Mouse (Mus musculus) layer of hippocampus, adult 6 months (tissue): ENCODE measurements around the gene BC061237. TPM values are rescaled to one million over a fixed set of nuclear protein-coding genes. Genes with fewer than 3 reads are reported as not detected.

ENCODE experiments used
- long read RNA-seq, 2 experiments: library from polyadenylated mRNA; unstranded; transcript quantifications; one replicate each; pipeline ENCODE4 v2.0.0; 2019 to 2020
- polyA plus RNA-seq: library from polyadenylated mRNA; unstranded; fragments of <200 nt; fragmentation: Nextera tagmentation; gene quantifications from 2 replicates; pipeline ENCODE4 v1.2.3, GENCODE M21; 2021

BC061237 gene
- polyA plus RNA-seq, result not detected in 2 replicates
- long read RNA-seq, experiment 1, result 0 reads
- long read RNA-seq, experiment 2, result 0 reads

DNA sequence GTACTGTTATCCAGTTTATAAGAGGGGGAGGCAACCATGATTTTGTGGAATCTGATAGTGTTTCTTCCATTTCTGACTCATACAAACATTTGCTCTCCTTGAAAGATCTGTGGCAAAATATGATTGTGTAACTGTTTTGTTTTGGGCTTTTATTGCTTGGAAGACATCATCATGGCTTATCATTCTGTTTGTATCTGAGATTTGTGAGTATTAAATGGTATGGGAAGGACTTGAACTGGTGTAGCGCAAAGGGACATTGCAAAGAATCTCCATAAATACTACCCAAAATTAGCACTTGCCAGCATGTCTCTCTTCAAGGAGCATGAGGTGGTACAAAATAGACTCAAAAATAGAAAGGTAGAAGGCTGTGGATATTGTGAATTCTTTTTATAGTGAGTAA, at the start of gene BC061237:
Gene BC061237, plus strand, starts transcription at position 301 of the 400 bp plus-strand sequence.

GRCm38 (mm10) chr14:44517976-44518375, 25.7 kb downstream of the BC061237 start, which contains the start of gene Gm17093:
Gene Gm17093 (plus strand): TSS chr14:44518276.

Other genes with a start within 250 kb of the BC061237 start
- gene Gm8220, start 206.9 kb upstream of the BC061237 start, polyA plus RNA-seq, result not detected in 2 replicates
- not detected in 2 replicates for gene Gm5930, start 153.9 kb upstream of the BC061237 start, polyA plus RNA-seq
- not detected in 2 replicates for gene Gm8229, start 127.1 kb upstream of the BC061237 start, polyA plus RNA-seq
- gene Gm3371, start 81.8 kb upstream of the BC061237 start, polyA plus RNA-seq, result not detected in 2 replicates
- gene Gm8232, start 58.8 kb upstream of the BC061237 start, polyA plus RNA-seq, result not detected in 2 replicates
- gene Gm17093, start 25.8 kb downstream of the BC061237 start, polyA plus RNA-seq, result not detected in 2 replicates
- gene Gm8247, start 90.7 kb downstream of the BC061237 start, polyA plus RNA-seq, result not detected in 2 replicates
- not detected in 2 replicates for gene Gm5624, start 135.5 kb downstream of the BC061237 start, polyA plus RNA-seq
- gene Gm8257, start 214.0 kb downstream of the BC061237 start, polyA plus RNA-seq, result not detected in 2 replicates